Mouse (Mus musculus) lung, adult 2 months (tissue): ENCODE results near the gene Hpdl.

Experiments used
- CTCF ChIP-seq: fragments of 200-500 bp; IDR thresholded peaks from 2 replicates; pipeline ENCODE4 v1.5.1; 2011; ENCODE audit warnings: mild to moderate bottlenecking, low read length, control low read depth; ENCODE audit not compliant: insufficient read depth
- POLR2A ChIP-seq: fragments of 200-500 bp; IDR thresholded peaks from 2 replicates; pipeline ENCODE4 v1.6.1; 2011; ENCODE audit warnings: low read depth, mild to moderate bottlenecking, control low read depth, low read length, borderline replicate concordance; ENCODE audit errors: extremely low read depth

DNA sequence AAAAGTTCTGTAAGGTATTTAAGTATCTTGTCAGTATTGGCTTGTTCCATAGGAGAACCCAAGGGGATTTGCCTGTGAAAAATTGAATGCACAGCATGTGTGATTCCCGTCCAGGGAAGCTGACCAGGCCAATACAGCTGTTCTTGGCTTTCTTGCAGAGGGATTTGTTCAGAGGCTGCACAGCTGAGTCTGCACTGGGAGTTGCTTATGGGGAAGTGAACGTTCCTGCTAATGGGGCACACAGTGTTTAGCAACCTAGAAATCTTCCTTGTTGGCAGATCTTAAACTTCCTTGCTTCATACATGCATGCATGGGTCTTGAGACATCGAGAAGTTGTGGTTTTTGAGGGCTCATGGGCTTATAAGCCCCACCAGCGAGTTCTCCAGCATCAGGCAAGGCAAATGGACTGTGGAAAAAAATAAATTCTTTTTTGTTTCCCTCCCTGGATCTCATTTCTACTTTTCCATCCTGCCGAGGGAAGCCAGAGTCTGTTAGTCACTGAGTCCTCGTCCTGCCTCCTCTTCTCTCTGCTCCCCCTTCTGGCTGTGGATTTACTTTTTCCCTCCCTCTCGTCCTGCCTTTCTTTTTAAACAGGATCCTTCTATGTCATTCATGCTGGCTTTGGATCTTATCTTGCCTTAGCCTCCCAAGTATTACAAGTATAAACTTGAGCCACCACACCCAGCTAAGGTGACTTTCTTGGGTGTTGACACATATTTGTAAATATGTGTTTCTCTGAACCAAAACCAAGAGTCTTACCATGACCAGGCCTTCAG is 33.3 kb downstream of the Hpdl start:
- TF ChIP-seq POLR2A (no peak), CTCF (no peak)
